Mouse (Mus musculus) kidney, adult 18-20 months (tissue): ENCODE results near the gene Mblac1.
"Not testable (repeated sequence)": the region's sequence is repeated elsewhere in the genome, so short reads cannot be mapped to it uniquely, and the experiment has no call there.

Experiments used
- DNase-seq: peaks from one replicate; pipeline ENCODE4 v3.0.0; 2021

The Mblac1 gene

DNA sequence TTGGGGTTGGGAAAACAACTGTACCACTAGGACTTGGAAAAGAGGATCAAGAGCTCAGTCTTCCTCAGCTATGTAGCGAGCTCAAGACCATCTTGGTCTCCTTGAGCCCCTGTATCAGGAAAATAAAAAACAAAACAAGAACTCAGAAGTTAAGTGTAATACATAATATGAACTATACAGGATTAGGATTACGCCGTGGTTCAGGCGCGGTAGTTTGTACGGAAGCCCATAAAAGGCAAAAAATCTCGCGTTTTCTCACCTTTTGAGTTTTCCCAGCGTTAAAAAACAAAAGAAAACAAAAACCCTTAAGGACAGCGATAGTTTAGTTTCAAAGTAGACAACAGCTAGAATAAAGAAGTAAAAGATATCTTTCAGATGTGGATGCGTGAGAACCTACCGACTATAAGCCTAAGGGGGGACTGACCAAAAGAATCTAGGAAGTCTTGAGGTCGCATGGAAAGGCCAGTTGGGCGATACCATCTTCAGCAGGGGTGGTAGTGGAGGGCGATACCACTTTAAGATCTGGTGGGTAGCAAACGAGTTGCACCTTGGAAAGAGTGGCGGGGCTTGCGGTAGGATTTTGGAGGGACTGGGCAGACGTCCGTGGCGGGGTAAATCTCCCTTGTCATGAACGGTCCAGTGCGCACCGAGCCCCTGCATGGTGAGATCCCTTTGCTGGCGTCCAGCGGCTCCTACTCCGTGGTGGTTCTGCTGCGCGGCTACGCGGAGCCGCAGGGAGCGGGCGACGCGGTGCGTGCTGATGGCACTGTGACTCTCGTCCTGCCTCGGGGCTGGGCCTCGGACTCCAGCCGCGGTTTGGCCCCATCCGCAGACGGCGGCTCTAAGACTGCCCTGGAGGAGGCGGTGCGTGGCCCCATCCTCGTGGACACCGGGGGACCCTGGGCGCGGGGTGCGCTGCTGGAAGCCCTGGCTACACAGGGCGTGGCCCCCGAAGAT, at the start of gene Mblac1:
Mblac1 (plus strand) TSS at position 544 of the 957 bp plus-strand sequence.
- peak; percentile 90 for DNase-seq

DNA sequence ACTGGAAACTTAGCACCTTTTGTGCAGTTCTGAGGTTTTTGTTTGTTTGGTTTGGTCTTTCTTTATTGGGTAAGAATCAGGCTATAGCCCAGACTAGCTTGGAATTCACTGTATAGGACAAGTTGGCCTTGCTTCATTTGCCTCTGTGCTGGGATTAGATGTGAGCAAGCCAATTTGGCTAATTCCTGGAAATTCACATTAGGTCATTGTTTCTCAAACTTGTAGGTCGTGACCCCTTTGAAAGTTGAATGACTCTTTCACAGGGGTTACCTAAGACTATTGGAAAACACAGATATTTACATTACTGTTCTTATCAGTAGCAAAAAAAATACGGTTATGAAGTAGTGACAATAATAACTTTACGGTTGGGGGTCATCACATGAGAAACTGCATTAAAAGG, 39.7 kb upstream of the Mblac1 start:
- no peak for DNase-seq

DNA sequence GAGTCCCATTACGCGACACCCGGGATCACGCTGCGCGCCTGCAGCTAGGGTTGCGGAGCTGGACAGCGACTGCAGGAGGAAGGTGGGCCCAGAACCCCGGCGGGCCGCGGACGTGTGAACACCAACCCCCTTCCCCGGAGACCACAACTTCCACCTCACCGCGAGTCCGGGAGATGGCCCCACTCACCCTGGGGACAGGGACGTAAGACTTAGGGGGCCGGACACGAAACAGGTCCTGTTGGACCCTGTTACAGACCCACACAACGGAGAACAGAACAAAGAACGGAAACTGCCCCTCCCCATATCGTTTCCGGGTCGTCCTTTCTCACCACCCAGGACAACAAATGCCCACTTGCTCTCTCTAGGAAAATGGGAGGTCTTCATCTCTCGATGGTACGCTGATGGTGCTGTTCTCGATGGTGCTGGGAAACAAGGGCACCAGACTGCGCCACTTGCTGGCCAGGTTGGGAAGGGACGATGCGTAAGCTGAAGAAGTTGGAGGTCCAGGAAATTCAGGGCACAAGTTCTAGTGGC, 38.6 kb upstream of the Mblac1 start, which contains the start of gene Zfp113:
Zfp113 (minus strand) TSS at position 302 of the 534 bp plus-strand sequence.
- DNase-seq = peak; percentile 87

DNA sequence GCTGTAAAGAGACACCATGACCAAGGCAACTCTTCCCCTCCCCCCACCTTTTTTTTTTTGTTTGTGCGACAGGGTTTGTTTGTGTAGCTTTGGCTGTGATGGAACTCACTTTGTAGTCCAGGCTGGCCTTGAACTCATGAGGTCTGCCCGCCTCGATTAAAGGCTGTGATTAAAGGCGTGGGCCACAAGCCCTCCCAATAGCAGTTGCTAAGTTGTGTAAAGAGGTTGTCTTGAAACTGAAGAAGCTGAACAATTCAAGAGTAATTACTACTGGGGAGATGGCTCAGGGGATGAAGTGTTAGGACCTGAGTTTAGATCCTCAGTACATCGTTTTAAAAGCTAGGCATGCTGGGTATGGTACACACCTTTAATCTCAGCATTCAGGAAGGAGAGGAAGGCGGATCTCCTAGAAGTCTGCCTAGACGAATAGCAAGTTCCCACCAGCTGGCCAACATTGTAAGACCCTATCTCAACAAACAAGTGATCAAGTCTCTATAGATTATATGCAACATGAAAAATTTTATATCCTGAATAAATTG, 33.8 kb upstream of the Mblac1 start:
- no peak for DNase-seq

DNA sequence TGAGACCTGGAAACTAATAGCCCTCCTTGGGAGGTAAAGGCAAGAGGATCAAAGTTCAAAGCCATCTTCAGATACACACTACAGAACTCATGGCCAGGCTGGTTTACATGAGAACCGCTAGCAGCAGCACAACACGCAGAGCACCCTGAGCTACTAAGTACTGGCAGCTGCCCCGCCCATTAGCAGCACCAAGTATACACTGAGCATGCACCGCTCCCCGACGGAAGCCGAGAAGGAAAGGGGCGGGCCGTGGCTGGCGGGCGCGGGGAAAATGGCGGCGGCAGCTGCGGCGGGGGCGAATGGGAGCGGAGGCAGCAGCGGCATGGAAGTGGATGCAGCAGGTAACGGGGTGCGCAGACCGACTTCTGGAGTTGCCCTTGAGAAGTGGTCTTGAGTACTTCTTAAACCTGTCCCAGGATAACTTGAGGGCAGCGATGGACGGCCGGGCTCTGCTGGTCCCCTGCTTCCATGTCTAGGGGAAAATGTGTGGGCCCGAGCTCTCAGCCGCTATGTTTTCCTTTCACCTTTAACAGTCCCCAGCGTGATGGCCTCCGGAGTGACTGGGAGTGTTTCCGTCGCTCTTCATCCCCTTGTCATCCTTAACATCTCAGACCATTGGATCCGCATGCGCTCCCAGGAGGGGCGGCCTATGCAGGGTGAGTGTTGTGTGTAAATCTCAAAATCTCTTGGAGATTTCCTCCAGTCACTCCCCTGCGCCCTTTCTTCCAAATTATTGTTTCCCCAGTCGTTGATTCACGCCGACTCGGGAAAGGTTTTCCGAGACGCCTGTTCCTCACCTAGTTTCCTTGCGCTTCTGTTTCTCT, 33.1 kb upstream of the Mblac1 start, which contains the start of gene Cops6:
Cops6 (plus strand) TSS at position 230 of the 824 bp plus-strand sequence.
- peak; percentile 94 for DNase-seq

DNA sequence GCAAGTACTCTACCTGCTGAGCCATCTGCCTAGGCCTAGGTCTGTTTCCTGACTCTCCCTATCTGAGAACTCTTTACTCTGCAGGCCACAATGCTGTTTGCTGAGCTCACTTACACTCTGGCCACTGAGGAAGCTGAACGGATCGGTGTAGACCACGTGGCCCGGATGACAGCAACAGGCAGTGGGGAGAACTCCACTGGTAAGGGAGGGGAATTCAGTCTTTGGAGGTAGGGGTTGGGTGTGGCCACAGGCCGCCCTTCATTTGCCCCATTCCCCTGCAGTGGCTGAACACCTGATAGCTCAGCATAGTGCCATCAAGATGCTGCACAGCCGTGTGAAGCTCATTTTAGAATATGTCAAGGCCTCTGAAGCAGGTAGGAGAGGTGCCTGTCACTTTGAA, 31.1 kb upstream of the Mblac1 start:
- no peak for DNase-seq

DNA sequence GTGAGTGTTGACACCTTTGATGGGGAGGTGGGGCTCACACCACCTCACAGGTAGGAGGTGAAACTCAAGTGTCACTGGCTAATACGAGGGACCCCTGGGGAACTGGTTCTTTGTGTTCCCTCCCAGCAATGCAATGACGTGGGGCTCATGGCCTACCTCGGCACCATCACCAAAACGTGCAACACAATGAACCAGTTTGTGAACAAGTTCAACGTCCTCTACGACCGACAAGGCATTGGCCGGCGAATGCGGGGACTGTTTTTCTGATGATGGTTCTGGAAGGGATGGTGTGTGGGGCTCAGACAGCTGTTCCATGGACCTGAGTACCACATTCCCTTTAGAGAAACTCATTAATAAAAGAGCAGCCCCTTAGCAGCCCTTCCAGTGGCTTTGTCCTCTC, 30.5 kb upstream of the Mblac1 start:
- DNase-seq = no peak

DNA sequence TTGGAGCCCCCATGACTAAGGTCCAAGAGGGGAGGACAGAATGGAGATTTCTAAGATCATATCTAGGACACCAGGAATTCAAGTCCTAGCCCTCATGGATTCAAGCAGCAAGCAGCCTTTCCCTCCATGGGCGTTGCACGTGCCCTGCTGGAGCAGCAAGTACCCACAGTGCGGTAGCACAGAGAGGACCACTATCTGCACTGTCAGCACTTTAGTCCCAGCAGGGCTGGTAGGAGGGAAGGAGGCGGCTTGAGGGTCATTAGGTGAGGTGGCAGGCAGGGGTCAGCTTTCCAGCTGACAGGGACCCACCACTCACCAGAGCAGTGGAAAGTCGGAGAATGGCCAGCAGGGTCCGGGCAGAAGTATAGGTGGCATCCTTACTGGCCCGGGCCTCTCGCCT, 28.5 kb upstream of the Mblac1 start:
- no peak for DNase-seq

DNA sequence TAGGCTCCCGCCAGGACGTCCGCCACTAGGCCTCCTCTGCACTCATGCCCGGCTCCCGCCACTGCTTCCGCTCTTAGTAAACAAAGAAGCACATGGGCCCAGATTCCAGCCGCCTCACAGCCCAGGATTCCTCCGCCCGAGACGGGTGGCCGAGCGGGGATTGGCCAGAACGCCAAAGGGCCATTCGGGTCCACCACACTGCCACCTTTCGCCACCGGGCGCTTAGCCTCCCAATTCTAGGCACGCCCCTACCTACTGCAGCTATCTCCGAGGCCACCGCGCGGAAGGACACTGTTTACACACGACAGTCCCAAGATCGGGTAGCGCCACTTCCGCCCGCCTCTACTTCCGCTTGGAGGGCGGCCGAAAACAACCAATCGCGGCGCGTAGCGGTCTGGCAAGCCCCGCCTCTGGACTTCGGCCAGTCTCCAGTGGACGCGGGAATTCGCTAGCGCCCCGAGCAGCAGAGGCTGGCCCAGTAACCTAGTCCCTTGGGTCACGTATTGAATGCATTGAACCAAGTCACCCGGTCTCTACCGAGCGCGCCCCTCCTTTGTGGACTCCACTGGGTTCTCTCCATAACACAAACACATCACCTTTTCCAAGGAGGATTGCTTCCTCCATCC, 23.1 kb upstream of the Mblac1 start:
- peak; percentile 98 for DNase-seq

DNA sequence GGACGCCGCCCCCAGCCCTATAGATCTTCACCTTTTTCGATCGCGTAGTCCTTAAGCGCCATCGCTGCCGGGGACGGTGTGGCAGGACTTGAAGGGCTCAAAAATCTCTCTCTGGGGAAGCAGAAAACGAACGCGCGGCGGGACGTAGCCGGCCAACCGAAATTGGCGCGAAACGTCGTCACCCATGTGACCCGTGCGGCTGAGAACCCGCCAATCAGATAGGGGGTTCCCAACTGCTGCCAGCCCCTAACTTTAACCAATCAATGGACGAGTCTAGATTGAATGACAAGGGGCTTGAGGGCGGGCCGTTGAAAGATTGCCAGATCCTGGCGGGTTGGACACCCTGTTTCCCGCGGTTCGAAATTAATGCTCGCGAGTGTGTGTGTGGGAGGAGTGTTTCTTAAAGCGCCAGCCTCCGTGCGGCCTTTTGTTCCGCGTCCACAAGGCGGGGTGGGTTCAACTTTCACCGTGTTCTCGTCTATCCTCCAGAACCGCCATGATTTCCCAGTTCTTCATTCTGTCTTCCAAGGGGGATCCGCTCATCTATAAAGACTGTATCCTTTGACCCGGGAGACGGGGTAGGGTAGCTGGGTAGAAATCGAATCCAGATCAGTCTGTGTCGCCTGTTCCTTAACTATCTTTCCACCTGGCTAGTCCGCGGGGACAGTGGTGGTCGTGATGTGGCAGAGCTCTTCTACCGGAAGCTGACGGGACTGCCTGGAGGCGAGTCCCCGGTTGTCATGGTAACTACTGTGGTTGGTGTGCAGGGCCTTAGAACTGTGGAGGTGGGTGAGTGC, 22.2 kb upstream of the Mblac1 start, which contains the start of the genes Ap4m1 and Mcm7:
Ap4m1 (plus strand) TSS at position 308 of the 797 bp plus-strand sequence.
Mcm7 (minus strand) TSS at position 728 of the 797 bp plus-strand sequence.
- DNase-seq = peak; percentile 99

DNA sequence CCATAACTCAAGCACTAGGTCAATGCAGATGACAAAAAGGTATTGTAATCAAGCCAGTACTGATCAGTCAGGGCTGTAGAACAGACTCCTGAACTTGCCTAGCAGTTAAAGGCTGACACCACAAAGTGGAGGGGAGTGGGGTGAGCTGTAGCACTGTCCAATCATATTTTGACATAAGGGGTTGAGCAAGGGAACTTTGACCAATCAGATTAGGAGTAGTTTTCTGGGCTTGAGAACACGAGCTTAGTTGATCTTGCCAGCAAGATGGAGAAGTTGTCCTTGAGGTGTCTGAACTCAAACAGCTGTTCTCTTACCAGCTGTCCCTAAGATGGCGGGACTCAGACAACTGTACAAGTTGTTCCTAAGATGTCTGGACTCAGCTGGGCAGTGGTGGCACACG, 20.9 kb upstream of the Mblac1 start:
- DNase-seq = no peak

DNA sequence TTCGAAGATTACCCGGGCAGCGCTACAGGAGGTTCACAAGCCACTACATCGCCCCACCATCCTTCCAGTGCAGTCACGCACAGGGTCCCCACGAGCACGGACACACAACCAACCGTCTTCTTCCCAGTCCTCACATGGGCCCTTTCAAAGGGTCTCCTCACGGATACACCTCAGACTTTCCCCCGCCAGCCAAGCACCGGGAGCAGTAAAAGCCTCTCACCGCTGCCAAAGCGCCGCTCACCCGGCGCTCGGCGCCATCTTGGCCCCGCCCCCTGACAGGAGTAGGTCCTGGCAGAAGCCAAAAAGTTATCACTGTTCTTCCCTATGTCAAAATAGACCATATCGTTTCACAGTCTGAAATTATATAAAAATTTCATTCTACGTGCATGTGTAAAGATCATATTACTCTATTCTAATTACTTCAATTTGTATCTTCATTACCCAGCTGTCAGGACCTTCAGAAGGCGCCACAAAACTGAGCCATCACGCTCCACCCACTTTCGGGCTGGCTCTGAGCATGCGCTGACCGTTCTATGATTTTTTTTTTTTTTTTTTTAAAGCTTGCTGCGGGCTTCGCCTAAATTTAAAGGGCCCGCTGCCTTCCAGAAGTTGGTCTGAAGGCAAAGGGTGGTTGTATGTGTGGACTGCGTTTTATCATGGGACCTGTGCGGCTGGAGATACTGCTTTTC, 7.0 kb upstream of the Mblac1 start, which contains the start of the genes Taf6 and Cnpy4:
Taf6 (minus strand) TSS at position 502 of the 689 bp plus-strand sequence.
Cnpy4 (plus strand) TSS at position 536 of the 689 bp plus-strand sequence.
- DNase-seq = peak; percentile 86

DNA sequence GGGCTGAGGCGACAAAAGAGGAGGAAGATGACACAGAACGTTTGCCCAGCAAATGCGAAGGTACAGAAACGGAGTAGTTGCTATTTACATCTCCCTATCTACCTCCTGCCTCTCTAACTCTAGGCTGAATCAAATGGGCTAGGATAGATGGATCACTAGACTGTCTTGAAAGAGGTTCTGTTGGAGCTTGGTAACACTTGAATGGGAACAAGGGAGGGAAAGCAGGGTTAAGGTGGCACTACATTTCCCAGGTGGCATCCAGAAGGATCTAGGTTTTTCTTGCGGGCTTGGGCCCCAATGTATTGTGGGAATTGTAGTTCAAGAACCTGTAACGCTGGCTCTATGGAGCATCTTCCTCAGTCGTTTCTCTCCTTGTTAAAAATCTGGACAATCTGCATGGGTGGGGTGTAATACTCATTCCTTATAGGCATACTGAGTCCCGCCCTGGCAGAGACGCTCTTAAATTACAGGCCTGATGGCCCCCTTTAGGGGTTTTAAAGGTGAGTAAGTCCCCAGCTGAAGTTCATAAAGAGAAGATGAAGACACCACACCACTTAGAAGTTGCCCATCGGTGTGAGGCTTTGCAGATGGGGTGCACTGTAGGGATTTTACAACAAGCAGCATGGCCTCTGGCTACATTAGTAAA, 6.3 kb upstream of the Mblac1 start:
- peak; percentile 70 for DNase-seq

DNA sequence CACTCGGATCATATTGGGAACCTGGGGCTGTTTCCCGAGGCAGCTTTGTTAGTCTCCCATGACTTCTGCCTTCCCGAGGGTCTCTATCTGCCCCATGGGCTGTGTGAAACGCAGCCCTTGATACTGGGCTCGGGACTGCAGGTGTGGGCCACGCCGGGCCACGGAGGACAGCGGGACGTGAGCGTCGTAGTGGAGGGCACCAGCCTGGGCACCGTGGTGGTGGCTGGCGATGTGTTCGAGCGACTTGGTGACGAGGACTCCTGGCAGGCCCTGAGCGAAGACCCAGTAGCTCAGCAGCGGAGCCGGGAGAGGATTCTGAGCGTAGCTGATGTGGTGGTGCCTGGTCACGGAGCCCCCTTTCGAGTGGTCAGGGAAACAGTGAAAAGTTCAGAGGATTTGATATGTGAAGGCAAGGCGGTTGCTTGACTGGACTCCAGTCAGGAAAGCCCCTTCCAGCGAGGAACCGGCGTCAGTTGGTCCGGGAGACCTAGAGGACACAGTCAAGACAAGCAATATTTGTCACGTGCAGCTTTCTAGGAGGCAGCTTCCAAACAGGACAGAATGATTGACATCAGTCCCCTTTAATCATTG, 736 bp downstream of the Mblac1 start:
- no peak for DNase-seq

DNA sequence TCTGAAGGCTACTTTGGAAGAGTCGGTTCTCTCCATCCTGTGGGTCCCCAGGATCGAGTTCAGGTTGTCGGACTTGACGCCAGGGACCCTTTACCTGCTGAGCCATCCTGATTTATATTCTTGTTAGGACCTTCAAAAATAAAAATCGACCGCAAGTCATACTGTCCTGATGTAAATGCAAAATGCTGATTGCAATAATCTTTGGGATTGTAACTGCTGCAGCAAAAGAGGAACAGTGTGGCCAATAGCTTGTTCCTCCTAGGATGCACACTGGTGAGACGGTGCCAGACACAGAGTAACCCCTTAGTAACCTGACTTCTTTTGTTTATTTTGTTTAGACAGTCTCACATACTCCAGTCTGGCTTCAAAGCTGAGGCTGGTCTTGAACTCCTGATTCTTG, 1.3 kb downstream of the Mblac1 start:
- no peak for DNase-seq

DNA sequence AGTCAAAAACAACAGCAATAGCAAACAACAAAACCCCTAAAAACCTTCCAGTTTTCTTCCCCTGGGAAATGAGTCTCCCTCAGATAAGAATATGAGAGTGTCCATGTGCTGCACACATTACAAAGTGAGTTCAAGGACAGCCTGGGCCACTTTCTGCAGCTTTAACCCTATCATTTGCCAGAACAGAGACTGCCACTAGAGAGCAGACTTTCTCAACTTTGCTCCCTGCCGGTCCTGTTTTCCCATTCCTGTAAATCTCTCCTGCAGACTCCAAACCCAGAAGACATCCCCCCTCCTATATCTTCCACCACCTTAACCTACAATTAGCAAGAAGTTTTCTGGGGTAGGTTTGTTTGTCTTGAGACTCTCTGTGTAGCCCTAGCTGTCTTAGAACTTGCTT, 5.5 kb downstream of the Mblac1 start:
- no peak for DNase-seq

DNA sequence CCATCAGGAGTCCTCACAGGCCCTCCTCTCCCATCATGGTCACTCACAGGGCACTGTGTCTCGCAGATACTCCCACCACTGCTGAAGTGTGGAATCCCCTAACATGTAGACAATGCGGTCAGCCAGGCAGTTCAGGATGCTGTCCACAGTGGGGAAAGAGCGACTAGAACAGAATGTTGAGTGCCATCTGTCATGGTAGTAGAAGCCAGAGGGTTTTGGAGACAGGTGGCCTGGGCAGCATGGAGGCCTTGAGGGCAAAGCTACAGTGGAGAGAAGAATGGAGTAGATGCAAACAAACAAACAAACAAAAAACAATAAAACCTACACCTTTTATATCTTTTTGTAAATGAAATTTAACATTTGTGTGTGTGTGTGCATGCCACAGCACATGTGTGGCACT, 8.0 kb downstream of the Mblac1 start:
- DNase-seq = no peak

DNA sequence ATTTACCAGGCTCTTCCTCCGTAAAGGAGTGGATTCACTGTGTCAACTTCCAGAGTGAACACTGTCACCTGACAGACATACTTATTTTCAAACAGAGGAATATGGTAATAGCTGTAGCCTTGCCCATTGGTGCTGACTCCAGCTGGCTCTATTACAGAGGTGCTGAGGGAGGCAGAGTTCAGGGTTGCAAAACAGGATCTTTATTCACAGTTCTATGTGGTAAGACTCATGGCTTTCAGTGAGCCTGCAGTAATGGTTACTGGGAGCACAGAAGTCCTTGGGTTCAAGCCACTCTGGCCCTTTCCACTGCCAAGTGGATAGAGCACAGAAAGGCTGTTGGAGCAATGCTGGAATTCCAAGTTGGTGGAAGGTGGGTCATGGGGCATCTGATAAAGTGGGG, 13.1 kb downstream of the Mblac1 start:
- no peak for DNase-seq

DNA sequence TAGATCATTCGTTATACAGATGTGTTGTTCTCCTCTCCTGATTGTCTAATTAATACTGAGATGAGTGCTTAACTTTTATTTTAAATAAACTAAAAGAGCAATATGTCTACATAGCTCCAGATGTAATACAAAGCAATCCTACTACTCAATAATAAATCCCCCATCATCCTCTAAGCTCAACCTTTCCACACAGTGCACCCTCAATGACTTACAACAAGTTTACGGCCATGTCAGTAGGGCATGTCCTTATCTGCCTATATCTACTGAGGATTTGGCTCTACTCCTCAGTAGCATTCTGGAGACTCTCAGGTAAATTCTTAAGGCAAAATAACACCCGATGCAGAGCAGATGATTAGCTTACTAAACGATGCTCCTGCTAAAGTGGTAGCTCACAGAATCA, 13.8 kb downstream of the Mblac1 start:
- no peak for DNase-seq

DNA sequence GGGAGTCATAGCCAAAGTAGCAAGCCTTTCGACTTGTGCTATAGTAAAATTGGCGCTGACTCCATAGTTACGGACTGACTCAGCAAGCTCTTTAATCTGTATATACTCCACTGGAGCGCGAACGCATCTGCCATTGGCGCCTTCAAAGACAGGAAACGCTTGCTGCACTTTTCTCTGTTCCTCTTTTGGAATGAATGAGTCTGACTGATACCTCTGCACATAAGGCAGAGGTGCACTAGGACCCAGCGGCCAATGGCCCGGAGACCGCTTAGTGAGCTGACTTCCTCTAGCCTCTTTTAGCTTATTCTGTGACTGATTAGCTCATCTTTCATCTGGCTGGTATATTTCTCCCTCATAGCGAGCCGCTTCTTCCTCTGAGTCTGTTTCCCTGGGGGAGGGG, 22.5 kb downstream of the Mblac1 start:
- not testable (repeated sequence) for DNase-seq
